Mouse (Mus musculus) ES-E14 (cell line): Measurements from ENCODE around the gene Crabp1.

Experiments
- MAFK ChIP-seq: IDR thresholded peaks from 2 replicates; pipeline ENCODE4 v1.6.1; 2014; ENCODE audit warnings: mild to moderate bottlenecking, low read depth, low read length, inconsistent platforms; ENCODE audit not compliant: insufficient read depth
- ZC3H11A ChIP-seq: IDR thresholded peaks from 2 replicates; pipeline ENCODE4 v1.6.1; 2012; ENCODE audit warnings: low read depth, mild to moderate bottlenecking, inconsistent platforms, low read length, borderline replicate concordance

DNA sequence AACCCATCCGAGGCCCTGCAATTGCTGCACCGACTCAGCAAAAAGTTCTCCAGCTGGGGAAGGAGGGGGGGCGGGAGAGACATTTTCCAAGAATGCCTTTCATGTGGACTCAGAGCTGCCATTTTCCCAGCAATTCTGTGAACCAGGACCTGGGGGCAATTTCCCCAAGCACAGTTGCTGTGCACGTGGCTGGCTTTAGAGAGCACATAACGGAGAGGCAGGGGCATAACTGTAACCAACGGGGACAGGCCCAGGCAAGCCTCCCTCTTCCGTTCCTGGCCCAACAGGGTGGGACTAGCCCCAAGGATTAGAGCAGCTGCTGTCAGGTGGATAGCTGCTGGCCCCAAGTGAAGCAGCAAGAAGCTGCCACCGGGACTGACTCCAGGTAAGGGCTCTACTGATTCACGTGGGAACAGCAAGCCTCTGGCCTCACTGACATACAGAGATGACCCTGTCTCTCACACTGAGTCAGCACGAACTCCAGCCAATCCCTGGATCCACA, 37.0 kb downstream of the Crabp1 start:
- TF ChIP-seq MAFK (peak; percentile 70; the same call in 1 of the 2 replicates), ZC3H11A (no peak)
